Mouse (Mus musculus): ENCODE results near the gene Col1a2. TPM values are rescaled to one million over a fixed set of nuclear protein-coding genes. Genes with fewer than 3 reads are reported as not detected.
A peak's percentile ranks its signal among the peaks of the same experiment; 100 is the strongest.

Col1a2 gene
- total RNA-seq, 2 experiments from 2014 or later, result not detected

GRCm38 (mm10) chr6:4578343-4578742 lies 73.7 kb downstream of the Col1a2 start:
- ATAC-seq (replicated peaks; ENCODE audit: poor library complexity, severe bottlenecking), result peak; percentile 50

DNA sequence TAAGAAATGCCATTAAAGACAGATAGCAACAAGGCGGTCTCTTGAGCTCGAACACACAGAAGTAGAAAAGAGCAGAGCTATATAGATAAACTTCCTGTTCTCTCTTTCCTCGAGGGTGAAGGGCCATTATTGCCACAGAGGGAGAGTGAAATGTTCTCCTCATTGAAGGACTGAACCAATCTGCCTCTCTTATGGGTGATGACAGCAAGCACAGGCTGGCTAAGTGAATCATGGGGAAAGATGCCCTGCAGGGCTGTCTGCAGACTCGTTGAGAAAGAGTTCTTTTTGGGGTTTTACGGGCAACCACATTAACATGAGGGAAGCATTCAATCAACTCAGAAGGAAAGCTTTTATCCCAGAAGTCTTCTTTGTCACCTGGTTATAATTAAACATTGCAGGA lies 75.0 kb downstream of the Col1a2 start:
- ATAC-seq (replicated peaks; ENCODE audit: poor library complexity, severe bottlenecking), result peak; percentile 85

DNA sequence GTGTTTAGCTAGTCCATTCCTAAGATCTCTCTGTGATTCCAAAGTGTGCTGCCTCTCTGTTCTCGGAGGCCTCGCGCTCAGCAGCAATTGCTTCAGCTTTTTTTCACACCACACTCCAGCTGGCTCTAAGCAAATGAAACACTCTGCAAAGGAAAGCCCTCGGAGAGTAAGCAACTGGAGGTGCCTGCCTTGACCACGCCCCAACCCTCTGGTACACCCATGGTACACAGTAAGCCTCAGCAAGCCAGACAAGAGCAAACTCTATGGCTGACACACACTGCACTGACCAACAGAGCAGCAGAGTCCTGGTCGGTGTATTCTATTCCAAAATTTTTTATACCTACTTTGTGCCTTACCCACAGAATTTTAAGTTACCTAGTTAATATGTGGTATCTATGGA lies 78.9 kb downstream of the Col1a2 start:
- ATAC-seq (replicated peaks; ENCODE audit: poor library complexity, severe bottlenecking), result no peak

DNA sequence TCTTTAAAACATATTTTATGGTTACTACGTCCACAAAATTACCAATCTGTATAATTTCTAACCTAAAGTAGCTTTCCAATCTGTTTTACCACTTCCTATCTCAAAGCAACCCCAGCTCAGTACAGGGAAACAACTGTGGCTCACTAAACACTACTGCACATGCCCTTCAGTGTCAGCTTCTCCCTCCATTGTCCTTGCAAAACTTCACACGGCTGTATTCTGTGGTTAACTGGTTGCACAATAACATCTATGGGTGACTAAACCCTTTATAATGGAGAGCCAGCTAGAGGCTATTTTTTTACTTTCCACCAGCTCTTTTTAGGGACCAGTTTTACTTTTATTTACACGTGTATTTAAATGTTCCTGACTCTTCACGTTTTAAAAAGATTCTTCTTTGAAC lies 83.3 kb downstream of the Col1a2 start:
- peak; percentile 96 for ATAC-seq (replicated peaks; ENCODE audit: poor library complexity, severe bottlenecking)

- ATAC-seq (replicated peaks; ENCODE audit: poor library complexity, severe bottlenecking), result no peak
Measured at GRCm38 (mm10) chr6:4588722-4589121, 84.1 kb downstream of the Col1a2 start.

DNA sequence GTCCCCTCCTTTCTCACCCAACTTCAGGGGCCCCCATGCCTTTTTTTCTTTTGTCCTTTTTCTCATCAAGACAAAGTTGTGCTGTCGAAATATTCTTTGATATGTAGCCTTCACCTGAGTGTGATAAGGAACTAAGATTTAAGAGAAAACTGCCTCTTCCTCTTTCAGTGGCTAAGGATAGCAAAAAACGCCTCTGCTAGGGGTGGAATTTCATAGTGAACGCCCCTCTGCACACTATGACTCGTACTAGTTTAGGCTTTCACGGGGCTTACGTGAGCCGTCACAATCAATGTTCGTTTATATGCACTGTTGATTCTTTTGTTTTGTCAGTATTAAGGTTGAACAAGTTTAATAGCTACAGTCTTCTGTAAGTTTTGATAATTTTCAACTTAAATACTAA lies 85.5 kb downstream of the Col1a2 start:
- ATAC-seq (replicated peaks; ENCODE audit: poor library complexity, severe bottlenecking), result peak; percentile 63

Other genes starting within 250 kb of the Col1a2 start
- 28.5 TPM in 2 replicates for gene Casd1, start 96.0 kb downstream of the Col1a2 start, total RNA-seq (2014; fragmentation: Nextera tagmentation)
- gene Casd1, start 96.0 kb downstream of the Col1a2 start, total RNA-seq (2017), result 40.8 and 48.0 TPM in 2 replicates
- gene Sgce, start 242.4 kb downstream of the Col1a2 start, total RNA-seq (2014; fragmentation: Nextera tagmentation), result not detected in 2 replicates
- 1.0 and 2.3 TPM in 2 replicates for gene Sgce, start 242.4 kb downstream of the Col1a2 start, total RNA-seq (2017)
- gene Peg10, start 242.5 kb downstream of the Col1a2 start, total RNA-seq (2014; fragmentation: Nextera tagmentation), result not detected in 2 replicates
- 0.04 and 0.15 TPM in 2 replicates for gene Peg10, start 242.5 kb downstream of the Col1a2 start, total RNA-seq (2017)